Mouse (Mus musculus) frontal cortex, postnatal 36 days (tissue): Measurements from ENCODE around the gene Fchsd2.
A peak's percentile ranks its signal among the peaks of the same experiment; 100 is the strongest.
"Not testable (repeated sequence)": the region's sequence is repeated elsewhere in the genome, so short reads cannot be mapped to it uniquely, and the experiment has no call there.

Experiments
- DNase-seq, 2 experiments: peaks; one replicate each; pipeline ENCODE4 v3.0.0; 2022; ENCODE audit warnings: low spot score in 2 of 2

The Fchsd2 gene

DNA sequence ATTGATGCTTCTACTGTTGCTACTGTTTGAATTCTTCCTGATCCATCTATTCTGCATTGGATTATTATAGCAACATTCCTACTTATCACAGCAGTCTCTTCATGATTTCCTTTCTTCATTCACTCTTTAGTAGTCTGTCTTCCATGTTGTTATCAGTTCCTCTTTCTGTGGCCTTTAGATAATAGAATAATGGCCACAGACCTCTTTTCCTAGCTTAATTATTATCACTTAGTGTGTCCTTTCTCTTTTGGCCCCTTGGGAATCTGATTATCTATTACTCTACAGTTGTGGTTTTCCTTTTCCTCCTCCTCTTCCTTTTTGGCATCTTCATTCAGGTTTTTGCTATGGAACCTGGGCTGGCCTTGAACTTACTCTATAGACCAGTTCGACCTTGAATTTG is 21.7 kb downstream of the Fchsd2 start:
- no peak for DNase-seq

DNA sequence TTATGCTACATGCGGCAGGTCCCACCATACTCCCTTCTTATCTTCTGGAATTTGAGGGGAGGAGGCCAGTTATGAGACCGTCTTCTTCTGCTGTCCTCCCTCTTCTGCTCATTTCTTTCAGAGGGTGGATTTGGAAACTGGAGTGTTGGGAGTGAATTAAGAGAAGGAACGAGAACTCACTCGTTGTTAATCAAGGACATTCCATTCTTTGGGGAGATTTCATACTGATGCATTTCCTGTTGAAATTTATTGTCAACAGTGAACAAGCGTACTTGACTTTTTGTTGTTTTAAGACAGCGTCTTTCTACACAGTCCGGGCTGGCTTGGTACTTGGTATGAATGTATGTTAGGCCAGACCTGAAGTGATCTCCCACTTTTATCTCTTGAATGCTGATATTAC is 26.7 kb downstream of the Fchsd2 start:
- no peak for DNase-seq

DNA sequence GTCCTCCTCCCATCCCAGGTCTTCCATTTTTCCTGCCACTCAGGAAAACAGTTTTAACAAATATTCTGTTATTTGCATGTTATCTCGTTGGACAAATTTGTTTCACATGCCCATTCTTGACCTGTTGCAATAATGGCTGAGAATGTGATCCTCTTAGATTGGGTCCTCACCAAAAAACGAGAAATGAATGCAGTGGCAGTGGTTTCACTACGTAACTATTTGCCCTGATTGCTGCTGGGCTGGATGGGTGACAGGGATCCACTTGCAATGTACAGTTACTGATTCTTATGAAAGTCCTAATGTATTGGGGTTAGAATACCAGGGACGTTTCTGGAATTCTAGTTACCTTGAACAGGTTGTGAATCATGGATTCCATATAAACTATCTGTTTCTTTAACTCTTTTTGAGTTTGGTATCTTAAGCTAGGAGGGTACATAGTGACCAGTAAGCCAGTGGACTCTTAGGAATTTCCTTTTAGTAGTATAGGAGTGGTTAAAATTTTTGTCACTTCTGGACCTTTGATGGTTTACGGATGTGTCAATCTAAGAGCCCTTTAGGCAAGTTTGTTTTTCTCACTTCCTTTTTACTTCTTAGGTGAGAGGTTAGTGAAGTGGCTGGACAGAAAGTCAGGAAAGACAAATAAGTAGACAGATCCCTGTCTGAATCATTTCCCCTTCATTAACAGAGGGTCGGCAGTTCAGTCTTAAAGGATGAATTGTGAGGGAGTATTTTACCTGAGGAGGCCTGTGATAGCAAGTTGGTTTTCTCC is 31.1 kb downstream of the Fchsd2 start:
- no peak for DNase-seq

DNA sequence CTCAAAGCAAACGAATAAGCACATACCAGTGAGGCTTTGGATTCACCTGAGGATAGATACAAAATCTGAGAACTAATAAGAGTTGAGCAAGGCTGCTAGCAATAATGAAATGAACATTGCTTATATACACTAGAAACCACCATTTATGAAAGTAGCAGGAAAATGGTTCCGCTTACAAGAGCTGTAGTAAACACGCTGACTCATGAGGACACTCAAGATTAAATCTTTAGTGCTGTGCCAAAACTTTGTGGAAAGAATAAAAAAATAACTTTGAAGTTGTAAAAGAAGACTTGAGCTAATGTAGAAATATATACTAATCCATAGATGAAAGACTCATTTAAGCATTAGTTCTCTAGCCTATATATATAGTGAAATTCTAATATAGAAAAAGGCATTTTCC is 35.1 kb downstream of the Fchsd2 start:
- no peak for DNase-seq

DNA sequence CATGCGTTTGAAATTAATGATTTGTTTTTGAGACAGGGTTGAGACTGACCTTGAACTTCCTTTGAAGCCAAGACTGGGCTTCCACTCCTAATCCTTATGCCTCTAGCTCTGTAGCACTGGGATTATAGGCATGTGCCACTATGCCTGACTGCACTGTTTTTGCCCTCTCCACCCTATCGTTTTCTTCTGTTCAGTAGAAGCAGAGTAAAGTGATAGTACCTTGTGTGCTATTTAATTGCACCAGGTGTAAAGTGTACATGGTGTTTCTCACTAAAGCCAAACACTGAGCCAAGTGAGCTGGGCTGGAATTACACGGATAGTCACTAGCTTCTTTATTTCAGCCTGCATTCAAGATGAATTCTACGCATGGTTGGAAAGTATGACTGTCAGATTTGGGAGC is 35.9 kb downstream of the Fchsd2 start:
- no peak for DNase-seq

DNA sequence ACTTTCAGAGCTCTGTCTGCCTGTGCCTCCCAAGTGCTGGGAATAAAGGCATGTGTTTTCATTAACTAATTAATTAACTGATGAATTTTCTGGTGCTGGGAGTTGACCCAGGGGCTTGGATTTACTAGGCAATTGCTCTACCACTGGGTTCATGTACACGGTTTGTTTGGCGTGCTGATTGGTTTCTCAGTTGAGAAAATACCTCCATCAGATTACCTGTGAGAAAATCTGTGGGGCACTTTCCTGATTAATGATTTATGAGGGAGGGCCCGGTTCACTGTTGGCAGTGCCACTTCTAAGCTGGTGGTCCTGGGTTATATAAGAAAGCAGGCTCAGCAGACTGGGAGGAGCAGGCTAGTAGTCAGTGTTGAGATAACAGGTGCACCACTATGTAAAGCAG is 38.0 kb downstream of the Fchsd2 start:
- no peak for DNase-seq

DNA sequence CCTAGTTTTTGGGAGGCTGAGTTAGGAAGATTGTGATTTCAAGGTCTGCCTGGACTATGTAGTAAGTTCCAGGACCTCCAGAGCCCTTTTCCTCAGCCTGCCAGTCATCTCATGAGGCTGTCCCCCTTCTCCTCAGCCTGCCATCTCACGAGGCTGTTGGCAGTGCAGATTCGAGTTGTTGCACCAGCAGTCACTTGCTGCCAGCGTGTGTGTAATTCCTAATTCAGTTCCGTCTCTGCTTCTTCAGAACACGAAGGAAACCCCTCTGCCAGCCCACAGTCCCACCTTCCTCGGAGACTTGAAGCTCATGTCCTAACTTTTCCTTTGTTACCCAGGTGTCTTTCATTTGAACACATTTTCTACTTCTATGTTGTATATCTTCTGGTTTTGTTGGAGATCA is 38.6 kb downstream of the Fchsd2 start:
- DNase-seq = peak in 1 of 2 experiments; percentile 6

DNA sequence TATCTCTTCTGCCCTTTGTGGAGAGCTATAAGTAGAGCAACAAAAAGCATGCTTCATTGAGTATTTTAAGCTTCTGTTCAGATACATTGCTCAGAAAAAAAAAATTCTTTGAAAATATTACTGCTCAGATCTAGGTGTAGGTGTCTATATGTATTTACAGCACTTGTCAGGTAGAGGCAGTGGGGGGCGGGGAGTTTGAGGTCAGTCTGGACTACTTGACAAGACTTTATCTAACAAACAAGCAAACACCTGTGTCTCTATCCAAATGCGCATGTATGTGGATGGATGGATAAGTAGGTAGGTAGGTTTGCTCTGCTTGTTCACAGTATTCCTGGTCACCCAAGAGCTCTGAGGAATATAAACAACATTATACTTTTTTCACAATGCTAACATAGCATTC is 40.9 kb downstream of the Fchsd2 start:
- DNase-seq = no peak

DNA sequence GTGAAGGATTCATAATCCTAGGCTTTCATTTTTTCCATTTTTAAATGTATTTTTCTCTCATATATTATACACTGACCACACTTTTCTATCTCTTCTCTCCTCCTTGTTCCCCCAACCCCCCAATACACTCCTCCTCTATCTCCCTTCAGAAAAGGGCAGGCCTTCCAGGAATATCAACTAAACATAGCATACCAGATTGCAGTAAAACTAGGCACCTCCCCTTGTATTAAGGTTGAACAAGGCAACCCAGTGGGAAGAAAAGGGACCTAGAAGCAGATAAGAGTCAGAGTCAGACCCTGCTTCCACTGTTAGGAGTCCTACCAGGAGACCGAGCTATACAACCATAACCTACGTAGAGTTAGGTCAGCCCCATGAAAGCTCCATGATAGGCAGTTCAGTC is 41.5 kb downstream of the Fchsd2 start:
- DNase-seq = no peak

DNA sequence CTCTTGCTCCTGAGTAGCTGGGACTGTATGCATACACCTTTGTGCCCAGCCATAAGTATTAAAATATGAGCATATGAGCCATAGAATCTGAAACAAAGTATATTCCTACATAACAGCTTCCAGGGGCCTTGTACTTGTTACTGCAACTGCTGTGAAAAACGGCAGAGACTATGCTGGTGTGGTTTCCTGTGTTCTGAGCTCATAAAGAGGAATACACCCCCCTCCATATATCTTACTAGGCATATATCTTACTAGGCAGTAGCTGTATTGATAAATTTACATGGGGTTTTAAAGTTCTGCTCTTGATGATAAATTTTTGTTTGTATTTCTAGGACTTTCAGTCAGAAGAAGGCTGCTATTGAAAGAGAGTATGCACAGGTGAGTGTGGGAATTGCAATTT is 46.2 kb downstream of the Fchsd2 start:
- no peak for DNase-seq

DNA sequence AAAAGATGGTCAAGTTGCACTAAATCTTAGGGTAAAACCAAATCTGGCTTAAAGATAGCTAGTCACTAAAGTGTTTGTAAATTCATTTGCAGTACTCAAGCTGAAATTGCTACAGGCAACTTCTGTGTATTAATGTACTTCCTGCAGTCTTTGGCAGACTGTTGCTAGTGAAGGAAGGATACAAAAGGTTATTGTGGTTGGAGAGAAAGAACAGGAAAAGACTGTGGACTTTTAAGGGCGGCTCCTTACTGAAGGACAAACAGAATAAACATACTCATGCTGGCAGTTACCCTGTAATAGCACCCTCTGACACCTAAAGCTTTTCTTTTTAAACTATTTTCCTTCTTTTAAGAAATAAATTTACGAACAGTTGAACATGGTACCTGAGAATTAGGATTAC is 50.2 kb downstream of the Fchsd2 start:
- no peak for DNase-seq

DNA sequence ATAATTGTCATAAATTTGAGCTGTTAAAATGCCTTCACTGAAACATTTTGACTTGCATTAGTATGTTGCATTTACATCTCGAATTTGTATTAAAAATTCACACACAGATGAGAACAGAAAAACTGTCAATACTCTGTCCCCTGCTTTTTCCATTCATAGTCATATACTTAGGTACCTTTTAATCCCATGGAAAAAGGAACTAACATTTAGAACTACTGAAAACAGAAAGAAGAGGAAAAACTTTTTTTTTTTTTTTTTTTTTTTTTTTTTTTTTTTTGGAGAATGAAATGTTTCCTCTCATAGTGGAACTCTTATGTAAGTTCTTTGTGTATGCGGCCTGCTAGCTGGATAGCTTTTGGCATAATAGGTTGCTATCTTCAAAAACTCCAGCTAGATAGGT is 51.6 kb downstream of the Fchsd2 start:
- DNase-seq = no peak

DNA sequence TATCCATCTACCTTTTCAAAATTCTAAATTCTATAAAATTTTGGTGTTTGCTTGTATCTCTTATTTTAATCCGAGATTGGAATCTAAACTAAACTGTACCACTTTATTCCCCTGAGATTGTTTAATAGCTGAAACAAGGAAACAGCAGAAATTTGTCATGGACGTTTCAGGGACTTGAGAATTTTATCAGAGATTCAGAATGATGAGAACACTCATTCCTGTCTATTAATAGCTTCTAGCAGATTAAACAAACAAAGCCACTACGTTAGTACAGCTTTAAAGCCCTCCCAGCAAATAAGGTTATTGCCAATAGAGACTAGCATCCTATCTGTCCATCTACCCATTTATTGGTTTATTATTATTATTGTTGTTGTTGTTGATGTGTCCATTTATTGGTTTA is 56.4 kb downstream of the Fchsd2 start:
- no peak for DNase-seq

DNA sequence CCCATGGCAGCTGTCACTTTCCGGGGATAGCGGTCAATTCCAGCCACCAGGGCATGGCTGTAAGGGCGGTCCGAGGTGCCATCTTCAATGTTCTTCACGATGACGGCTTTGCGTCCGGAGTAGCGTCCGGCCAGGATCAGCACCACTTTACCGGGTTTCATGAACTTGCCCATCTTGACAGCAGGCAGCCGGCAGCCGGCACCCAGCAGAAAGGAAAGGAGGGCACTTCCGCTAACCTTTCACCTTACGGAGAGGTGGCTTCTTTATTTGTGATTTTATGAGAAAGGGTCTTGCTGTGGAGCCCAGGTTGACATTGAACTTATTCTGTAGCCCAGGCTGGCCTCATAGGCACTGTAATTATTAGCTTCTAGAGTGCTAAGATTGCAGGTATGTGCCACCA is 62.2 kb downstream of the Fchsd2 start:
- not testable (repeated sequence) for DNase-seq

DNA sequence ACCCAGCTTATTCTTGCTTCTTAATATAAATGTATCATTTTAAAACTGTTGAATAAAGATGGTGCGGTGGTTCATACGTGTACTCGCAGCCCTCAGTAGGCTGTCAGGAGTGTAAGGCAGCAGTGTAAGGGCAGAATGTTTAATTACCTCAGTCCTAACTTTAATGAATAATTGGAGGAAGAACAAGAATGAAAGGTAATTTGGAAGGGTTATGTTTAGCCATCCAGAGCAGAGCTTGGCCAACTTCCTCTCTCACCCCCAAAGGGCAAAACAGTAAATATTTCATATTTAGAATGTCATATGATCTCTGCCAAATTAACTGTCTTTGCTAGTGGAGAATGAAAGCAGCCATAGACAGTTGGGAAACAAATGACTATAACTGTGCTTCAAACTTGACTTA is 62.6 kb downstream of the Fchsd2 start:
- DNase-seq = no peak

DNA sequence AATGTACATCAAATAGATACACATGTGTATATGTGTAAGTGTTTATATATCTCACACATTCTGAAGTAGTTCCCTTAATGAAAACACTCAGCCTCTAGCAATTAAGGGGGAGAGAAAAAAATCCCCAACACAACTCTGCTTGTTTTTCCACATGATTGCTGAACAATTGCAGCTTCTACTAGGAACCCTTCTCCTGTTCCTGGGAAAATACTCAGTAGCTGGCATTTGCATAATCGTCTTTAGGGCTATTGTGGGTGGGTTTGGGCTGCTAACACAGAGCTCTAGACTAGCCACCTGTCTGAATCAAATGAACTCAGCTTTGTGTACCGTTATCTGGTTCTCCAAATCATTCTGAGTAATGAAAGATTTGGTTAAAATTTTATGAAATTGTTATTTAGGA is 67.6 kb downstream of the Fchsd2 start:
- DNase-seq = peak in 1 of 2 experiments; percentile 18

DNA sequence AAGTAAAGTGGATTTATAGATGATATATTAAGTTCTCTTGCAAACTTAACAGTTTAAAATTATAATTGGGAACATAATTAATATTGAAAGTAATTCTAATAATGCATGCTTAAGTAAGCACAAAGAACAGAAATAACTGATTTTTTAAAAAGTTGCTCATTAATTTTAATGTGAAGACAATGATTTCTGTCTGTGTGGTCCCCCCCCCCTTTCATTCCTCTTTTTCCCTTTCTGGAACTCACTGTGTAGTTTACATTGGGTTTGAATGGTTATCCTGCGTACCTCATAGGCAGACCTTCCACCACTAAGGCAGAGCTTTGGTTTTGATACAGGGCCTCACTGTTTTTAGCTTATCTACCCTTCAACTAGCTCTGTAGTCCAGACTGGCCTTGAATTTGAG is 70.1 kb downstream of the Fchsd2 start:
- DNase-seq = no peak

DNA sequence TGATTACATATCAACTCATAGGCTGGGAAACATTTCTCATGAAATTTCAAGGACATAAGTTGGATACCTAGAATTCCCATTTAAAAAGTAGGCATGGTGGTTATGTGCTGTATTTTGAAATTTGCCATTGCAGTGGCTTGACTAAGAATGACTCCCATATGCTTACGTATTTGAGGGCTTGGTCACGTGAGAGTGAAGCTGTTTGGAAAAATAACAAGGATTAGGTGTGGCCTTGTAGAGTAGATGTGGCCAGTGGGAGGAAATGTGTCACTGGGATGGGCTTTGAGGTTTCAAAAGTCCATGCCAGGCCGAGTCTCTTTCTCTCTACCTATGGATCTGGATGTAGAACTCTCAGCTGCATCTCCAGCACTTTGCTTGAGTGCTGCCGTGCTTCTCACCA is 71.2 kb downstream of the Fchsd2 start:
- no peak for DNase-seq

DNA sequence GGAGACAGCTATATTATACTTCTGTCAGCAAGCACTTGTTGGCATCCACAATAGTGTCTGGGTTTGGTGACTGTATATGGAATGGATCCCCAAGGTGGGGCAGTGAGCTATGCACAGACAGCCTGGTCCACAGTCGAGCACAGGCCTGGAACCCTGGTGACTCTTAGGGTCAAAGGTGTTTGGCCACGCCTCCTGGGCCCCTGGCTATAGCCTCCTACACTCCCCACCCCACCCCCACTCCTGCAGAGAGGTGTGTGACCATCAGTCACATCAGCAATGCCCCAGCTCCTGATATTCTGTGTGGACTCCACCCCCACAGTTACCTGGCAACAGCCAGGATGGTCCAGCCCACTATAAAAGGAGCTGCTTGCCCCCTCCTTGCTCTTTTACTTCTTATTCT is 73.9 kb downstream of the Fchsd2 start:
- DNase-seq = no peak

DNA sequence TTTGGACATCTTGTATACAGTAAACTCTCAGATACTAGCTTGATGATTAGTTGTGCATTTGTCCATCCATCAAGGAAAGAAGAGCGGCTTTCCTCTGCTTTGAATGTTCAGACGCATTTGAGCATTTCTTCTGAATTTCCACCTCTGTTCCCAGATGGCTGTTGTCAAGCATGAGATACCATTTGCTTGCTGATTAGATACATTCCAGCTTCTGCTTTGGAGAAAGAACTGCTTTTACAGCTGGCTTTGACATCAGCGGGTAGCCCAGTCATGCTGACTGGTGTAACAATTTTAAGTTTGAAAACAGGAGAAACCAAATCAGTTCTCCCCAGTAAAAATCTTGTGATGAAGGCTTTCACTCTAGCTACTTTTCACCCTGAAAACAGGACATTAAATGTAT is 77.8 kb downstream of the Fchsd2 start:
- DNase-seq = no peak

DNA sequence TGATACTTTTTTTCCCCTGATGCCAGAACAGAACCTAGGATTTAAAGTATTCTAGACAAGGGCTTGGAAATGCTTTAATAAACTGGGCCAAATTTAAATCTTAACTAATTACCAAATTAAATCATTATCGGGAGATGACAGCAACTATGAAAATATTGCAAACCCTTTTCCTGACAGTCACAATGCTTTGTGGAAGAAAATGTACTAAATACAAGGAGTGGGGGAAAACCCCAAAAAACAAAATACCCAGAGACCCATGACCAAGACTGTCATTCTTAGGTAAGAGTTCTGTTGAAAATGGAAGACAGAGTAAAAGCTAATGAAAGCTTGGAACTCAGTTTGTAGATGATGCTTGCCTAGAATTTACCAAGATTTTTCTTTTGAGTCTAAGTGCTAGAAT is 78.3 kb downstream of the Fchsd2 start:
- no peak for DNase-seq

DNA sequence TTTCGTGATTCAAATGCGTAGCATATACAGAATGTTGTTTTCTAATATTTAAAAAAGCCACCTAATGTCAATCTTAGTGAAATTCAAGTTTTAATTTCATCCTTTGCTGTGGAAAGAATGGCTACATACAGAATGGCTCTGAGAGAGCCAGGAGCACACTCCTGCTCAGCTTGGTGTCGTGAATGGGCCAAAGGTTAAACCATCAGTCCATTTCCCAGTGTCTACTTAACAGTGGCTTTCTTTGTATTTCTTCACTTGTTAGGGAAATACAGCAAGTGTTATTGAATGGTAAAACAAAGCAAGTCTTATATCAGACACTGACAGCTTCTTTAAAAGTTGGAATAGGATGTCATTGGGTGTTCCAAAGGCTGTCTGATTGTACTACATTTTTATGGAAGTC is 80.7 kb downstream of the Fchsd2 start:
- no peak for DNase-seq

DNA sequence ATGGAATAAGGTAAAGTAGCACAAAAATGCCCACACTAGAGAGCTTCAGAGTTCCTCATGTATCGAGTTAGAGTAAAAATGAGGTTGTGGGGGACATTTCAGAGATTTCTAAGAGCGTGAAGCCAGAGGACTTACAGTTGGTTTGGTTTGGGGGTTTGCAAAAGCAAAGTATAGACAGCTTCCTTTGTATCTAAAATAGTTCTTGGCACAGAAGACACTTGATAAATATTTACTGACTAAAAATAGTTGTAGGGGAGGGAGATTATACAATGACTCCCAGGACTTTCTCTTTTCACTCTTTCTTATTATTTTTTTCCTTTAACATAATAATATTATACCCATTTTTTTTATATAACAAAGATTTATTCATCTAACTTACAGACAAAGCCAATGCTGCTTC is 86.1 kb downstream of the Fchsd2 start:
- DNase-seq = no peak

DNA sequence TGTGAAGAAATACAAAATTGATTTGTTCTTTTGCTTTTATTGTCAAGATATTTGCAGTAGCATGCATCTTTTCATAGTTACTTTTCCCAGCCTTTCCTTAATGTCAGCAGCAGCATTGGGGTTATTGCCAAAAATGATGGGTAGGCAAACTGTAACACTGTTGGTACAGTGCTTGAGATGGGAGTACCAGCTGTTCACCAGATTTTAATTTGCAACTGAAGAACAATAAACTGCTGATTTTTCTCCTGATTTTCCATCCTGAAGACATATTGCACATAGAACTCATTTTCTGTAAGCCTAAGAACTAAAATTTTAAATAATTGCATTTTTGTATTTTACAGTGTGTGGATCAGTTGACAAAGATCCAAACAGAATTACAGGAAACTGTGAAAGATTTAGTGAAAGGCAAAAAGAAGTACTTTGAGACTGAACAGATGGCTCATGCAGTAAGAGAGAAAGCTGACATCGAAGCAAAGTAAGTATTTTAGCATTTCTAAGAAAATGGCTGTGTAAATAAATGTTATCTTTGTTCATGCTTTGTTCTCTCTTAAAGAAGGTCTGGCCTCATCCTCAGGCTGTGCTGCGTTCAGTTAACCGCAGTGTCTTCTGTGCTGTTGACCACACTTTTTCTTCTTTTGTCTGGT is 98.8 kb downstream of the Fchsd2 start:
- DNase-seq = peak in 1 of 2 experiments; percentile 12
